Mouse (Mus musculus) ES-E14 (cell line): Measurements from ENCODE around the gene Unc93b1.

Experiments used
- CHD2 ChIP-seq: IDR thresholded peaks from 2 replicates; pipeline ENCODE4 v1.6.1; 2014; ENCODE audit warnings: mild to moderate bottlenecking, low read depth, low read length, inconsistent platforms
- HCFC1 ChIP-seq: IDR thresholded peaks from 2 replicates; pipeline ENCODE4 v1.6.1; 2012; ENCODE audit warnings: low read length, inconsistent platforms, borderline replicate concordance; ENCODE audit not compliant: insufficient read depth
- MAFK ChIP-seq: IDR thresholded peaks from 2 replicates; pipeline ENCODE4 v1.6.1; 2014; ENCODE audit warnings: mild to moderate bottlenecking, low read depth, low read length, inconsistent platforms; ENCODE audit not compliant: insufficient read depth
- ZC3H11A ChIP-seq: IDR thresholded peaks from 2 replicates; pipeline ENCODE4 v1.6.1; 2012; ENCODE audit warnings: low read depth, mild to moderate bottlenecking, inconsistent platforms, low read length, borderline replicate concordance
- ZNF384 ChIP-seq: IDR thresholded peaks from 2 replicates; pipeline ENCODE4 v1.6.1; 2012; ENCODE audit warnings: low read depth, low read length, inconsistent platforms

DNA sequence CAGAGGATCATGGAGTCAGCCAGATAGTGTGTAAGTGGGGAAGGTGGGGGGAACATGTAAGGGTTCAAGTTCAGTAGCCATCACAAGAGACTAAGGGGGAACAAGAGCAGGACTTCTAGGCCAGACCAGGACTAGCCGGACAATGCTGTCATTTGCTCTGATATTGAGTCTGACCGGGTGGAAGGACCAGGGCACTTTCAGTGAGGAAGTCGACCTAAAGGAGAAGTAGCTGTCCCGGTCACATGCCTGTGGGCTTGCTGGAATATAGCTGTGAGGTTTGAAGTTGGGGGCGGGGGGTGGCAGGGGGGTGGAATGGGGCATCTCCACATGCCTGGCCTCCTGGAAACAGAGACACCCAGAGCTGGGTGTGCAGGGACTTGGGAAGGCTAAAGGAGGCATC lies 20.5 kb upstream of the Unc93b1 start:
- TF ChIP-seq MAFK (no peak), CHD2 (no peak), ZC3H11A (no peak), ZNF384 (no peak), HCFC1 (no peak)
